Mouse (Mus musculus): ENCODE results near the gene Sox15. TPM values are rescaled to one million over a fixed set of nuclear protein-coding genes. Genes with fewer than 3 reads are reported as not detected.

Gene Sox15
- polyA plus RNA-seq (2012; rRNA removed): 0.12 and 0.38 TPM in 2 replicates

GRCm38 (mm10) chr11:69655264-69656064 lies at the start of gene Sox15:
Gene Sox15 (plus strand): TSS chr11:69655314.

DNA sequence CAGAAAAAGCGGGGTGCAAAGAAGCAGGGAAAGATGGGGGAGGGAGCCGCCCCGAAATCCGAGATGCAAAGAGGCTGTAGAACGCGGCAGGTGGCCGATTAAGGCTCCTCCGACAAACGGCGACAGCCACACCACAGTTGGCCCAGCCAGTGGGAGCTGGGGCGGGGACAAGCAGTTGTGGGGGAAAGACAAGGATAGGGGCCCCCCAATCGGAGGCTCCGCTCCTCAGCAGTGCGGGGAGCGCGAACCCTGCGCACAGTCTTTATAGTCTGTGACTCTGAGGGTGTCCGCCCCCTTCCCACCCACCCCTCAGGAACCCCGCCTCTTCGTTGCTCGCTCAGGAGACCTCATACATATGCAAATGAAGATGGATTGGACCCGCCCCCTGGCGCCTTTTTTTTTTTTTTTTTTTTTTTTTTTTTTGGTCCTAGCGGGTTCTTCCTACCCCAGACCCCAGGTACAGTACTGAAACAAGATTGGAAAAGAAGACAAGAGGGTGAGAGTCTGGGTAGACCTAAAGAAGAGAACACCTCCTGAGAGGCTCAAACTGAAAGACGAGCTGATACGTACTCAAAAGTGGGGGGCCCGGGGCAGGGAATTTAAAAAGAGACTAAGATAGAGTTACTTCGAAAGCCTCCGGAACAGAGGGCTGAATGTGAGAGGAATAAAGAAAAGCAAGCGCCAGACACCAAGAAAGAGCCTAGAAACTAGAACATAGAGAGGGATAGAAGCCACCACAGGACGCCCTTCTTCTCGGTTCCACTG lies 49.2 kb upstream of the Sox15 start, which contains the start of gene Atp1b2:
Atp1b2 (minus strand) TSS at position 217 of the 765 bp plus-strand sequence.

DNA sequence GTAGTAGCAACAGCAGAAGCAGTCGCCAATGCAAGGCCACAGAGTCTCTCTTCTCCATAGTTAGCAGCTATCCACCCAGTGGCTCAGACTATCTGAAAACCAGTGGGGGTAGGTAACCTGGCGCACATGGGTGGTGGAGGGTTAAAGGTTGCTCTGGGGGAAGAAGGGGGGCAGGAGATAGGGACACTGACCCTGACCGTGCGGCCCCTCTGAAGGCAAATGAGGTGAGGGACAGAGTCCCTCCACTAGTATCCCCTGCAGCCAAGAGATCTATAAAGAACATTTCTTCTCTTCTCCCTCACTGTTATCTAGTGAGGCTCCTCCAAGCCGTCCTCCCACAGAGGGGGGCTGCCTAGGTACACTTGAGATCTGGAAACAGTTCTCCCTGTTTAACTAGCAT lies 37.3 kb upstream of the Sox15 start, which contains the start of gene Shbg:
Shbg (minus strand) TSS at position 101 of the 400 bp plus-strand sequence.

GRCm38 (mm10) chr11:69621571-69622268 lies 33.4 kb upstream of the Sox15 start, which contains the start of gene Sat2:
Gene Sat2 (plus strand): TSS chr11:69622024.

DNA sequence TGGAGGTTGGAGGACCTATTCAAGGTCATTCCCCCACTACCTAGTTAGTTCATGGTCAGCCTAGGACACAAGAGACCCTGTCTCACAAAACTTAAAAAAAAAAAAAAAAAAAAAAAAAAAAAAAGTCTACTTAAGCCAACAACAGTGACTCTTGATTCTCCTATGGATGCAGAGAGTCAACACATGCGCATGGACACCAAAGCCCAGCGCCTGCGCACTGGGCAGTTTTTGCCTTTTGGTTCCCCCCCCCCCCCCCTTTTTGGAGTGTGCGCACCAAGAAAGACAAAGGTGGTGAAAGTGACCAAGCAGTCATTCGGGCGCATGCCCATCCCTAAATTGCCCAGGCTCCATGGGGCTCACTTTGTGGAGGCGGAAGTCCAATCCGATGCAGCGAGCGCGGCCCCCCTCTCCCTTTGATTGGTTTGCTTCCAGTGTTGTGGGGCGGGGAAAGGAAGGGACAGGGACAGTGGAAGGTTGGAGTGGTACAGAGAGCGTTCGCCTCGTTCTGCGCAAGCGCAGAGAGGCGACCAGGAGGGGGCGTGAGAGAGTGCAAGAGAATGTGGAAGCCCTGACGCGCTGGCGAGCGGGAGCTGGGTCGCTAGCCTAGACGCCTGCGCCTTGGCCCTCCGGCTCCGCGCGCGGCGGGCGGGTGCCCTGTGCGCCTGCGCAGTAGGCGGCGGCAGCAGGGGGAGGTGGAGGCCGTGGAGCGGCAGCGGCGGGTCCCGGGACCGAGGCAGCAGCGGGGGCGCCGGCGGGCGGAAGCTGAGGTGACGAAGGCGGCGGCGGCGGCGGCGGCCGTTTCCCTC lies 22.6 kb upstream of the Sox15 start, which contains the start of gene Fxr2:
Fxr2 (plus strand) TSS at position 707 of the 806 bp plus-strand sequence.

DNA sequence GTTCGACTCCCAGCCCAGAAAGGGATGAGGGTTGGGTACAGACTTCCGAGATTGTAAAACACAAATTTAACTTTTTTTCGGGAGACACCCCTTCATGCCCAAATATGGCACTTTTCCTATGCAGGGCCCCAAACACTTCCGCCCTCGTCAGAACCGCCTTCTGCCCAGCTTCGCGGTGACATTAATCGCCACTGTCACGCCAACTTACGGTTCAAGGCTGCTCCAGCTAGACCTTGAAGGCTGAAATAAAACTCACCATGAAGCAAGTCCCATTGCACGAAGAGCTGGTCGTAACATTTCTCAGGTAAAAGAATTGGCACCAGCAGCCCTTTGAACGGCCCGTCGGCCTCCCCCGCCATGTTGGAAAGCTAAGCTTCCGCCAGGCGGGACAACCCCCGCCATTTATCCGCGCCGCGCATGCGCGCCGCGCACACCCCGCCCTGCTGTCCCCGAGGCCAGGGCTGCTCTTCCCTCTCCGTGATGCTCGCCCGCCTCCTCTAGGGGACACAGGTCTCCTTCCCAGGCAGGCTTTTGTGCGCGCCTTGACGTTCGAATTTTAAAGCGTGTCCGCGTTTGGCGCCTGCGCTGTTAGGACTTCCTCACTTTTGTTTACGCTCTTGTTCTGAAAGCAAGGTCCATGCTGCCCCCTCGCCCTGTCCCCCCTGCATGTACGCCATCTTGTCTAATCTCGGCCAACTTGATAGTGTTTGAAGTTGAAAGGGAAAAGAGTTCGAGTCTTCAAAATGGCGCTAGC lies 7.3 kb downstream of the Sox15 start, which contains the start of gene Mpdu1:
Mpdu1 (minus strand) TSS at position 430 of the 754 bp plus-strand sequence.

DNA sequence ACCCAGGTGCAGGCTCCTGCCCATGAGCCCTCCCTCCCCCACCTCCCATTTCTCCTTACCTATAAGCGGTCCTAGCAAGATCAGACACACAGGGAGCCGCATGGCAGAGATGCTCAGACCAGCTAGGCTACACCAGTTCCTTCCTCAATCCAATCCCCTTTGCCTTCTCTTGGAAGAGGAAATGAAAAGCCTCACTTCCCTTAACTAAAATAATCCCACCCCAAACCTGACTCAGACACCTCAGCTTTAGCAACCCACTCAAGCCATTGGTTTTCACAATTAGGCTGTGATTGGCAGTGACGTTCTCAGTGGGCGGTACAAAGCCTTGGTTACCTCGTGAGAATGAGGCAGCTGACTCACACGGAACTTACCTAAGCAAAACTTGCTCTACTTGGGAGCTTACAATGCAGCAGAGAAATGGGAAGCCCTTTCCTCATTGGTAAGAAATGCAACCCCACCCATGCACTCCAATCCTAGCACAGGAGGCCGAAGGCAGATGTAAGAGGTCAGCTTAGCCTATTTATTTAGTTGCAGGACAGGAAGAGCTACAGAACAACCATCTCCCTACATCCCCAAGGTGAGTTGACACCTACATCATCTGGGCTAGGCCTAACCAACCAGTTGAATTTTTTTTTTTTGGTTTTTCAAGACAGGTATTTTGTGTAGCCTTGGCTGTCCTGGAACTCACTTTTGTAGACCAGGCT lies 11.0 kb downstream of the Sox15 start, which contains the start of gene Cd68:
Cd68 (minus strand) TSS at position 193 of the 704 bp plus-strand sequence.

DNA sequence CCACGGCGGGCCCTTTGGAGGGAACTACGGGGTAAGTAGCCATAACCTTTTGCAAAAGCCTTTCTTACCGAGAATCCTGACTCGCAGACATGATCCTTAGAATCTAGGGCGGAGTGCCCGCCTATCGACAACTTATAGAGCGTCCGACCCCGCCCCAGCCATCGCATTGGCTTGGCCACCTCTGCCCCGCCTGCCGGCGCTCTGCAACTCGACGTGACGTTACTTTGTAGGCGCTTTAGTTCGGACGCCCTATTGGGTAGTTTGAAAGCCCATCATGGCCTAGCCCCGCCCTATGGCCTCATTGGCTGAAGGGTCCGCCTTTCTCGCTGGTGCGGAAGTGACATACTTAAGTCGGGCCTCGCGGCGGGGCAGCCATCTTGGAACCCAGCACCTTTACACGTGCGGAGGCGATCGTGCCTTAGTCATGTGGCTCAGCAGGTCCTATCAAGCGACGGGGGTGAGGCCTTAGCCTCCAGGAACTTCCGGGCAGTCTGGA lies 17.1 kb downstream of the Sox15 start, which contains the start of gene Eif4a1:
Eif4a1 (minus strand) TSS at position 213 of the 496 bp plus-strand sequence.

DNA sequence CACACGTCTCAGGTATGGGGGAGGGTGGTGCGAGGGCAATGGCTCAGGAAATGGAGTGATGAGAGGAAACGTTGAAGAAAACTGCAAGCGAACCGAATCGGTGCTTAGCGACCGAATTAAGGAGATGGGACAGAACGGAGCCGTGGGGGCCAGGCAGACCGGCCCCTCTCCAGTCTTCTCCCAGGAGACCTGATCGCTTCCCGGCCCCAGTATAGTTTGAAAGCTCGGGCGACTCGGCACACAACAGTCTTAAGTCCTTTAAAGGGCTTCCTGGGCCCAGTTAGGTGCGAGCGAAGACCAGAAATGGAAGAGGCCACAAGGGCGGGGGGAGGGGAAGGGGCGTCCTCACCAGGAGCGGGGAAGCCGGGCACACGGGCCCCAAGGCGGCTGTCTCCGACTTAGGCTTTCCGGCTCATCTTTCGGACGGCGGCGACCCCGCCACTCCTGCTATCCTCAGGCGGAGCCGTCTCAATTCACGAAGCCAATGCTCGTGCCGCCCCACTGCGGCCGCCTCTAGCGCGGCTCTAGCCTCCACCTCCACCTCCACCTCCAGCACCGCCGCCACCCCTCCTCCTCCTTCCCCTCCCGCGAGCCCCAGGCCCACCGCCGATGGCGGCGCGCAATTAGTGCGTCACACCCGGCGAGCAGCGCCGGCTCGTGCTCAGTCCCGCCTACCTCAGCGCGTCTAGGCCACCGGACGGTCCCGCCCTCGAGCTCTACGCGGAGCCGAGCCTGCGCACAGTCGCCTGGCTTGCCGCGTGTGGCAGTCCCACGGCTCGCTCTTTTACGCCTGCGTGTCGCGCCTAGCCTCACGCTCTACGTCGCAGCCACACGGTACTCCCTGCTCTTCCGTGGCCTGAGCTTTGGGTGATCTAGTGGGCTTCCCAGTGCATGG lies 26.4 kb downstream of the Sox15 start, which contains the start of gene Senp3:
Senp3 (minus strand) TSS at position 771 of the 895 bp plus-strand sequence.

GRCm38 (mm10) chr11:69685526-69686148 lies 30.5 kb downstream of the Sox15 start, which contains the start of gene Tnfsf13:
Gene Tnfsf13 (minus strand): TSS chr11:69685784.

GRCm38 (mm10) chr11:69695361-69696181 lies 40.5 kb downstream of the Sox15 start, which contains the start of the genes Tnfsf12 and Tnfsfm13:
Gene Tnfsf12 (minus strand): TSS chr11:69695849.
Gene Tnfsfm13 (minus strand): TSS chr11:69696098.

Other genes starting within 250 kb of the Sox15 start
- 20.4 and 25.1 TPM in 2 replicates for gene Kdm6b, start 241.6 kb upstream of the Sox15 start, polyA plus RNA-seq (2012; rRNA removed)
- gene Dnah2, start 106.2 kb upstream of the Sox15 start, polyA plus RNA-seq (2012; rRNA removed): 4.1 and 5.0 TPM in 2 replicates
- gene Efnb3, start 95.1 kb upstream of the Sox15 start, polyA plus RNA-seq (2012; rRNA removed): 144 and 154 TPM in 2 replicates
- 19.6 and 22.7 TPM in 2 replicates for gene Wrap53, start 75.1 kb upstream of the Sox15 start, polyA plus RNA-seq (2012; rRNA removed)
- gene Trp53, start 75.0 kb upstream of the Sox15 start, polyA plus RNA-seq (2012; rRNA removed): 118 TPM in 2 replicates
- 47.1 and 54.8 TPM in 2 replicates for gene Atp1b2, start 49.4 kb upstream of the Sox15 start, polyA plus RNA-seq (2012; rRNA removed)
- gene Shbg, start 37.4 kb upstream of the Sox15 start, polyA plus RNA-seq (2012; rRNA removed): not detected in 2 replicates
- gene Sat2, start 33.3 kb upstream of the Sox15 start, polyA plus RNA-seq (2012; rRNA removed): 18.7 and 19.4 TPM in 2 replicates
- 144 and 164 TPM in 2 replicates for gene Fxr2, start 22.3 kb upstream of the Sox15 start, polyA plus RNA-seq (2012; rRNA removed)
- 132 and 137 TPM in 2 replicates for gene Mpdu1, start 7.3 kb downstream of the Sox15 start, polyA plus RNA-seq (2012; rRNA removed)
- 9.8 and 10.6 TPM in 2 replicates for gene Cd68, start 10.8 kb downstream of the Sox15 start, polyA plus RNA-seq (2012; rRNA removed)
- gene Eif4a1, start 17.1 kb downstream of the Sox15 start, polyA plus RNA-seq (2012; rRNA removed): 922 and 1,086 TPM in 2 replicates
- gene Senp3, start 26.8 kb downstream of the Sox15 start, polyA plus RNA-seq (2012; rRNA removed): 152 and 154 TPM in 2 replicates
- gene Tnfsf13, start 30.5 kb downstream of the Sox15 start, polyA plus RNA-seq (2012; rRNA removed): 0.74 and 1.5 TPM in 2 replicates
- gene Tnfsf12, start 40.5 kb downstream of the Sox15 start, polyA plus RNA-seq (2012; rRNA removed): 4.1 and 8.2 TPM in 2 replicates
- 1.3 and 2.6 TPM in 2 replicates for gene Tnfsfm13, start 40.8 kb downstream of the Sox15 start, polyA plus RNA-seq (2012; rRNA removed)
- 59.4 and 63.8 TPM in 2 replicates for gene Polr2a, start 103.3 kb downstream of the Sox15 start, polyA plus RNA-seq (2012; rRNA removed)
- 0.84 and 1.1 TPM in 2 replicates for gene Slc35g3, start 106.7 kb downstream of the Sox15 start, polyA plus RNA-seq (2012; rRNA removed)
- 9.7 and 10.8 TPM in 2 replicates for gene Zbtb4, start 110.6 kb downstream of the Sox15 start, polyA plus RNA-seq (2012; rRNA removed)
- 2.9 and 12.3 TPM in 2 replicates for gene Chrnb1, start 140.6 kb downstream of the Sox15 start, polyA plus RNA-seq (2012; rRNA removed)
- gene Fgf11, start 146.5 kb downstream of the Sox15 start, polyA plus RNA-seq (2012; rRNA removed): 20.0 and 20.9 TPM in 2 replicates
- 0.17 and 0.46 TPM in 2 replicates for gene Tmem102, start 150.3 kb downstream of the Sox15 start, polyA plus RNA-seq (2012; rRNA removed)
- not detected in 2 replicates for gene Gm39566, start 160.0 kb downstream of the Sox15 start, polyA plus RNA-seq (2012; rRNA removed)
- not detected in 2 replicates for gene Spem2, start 163.2 kb downstream of the Sox15 start, polyA plus RNA-seq (2012; rRNA removed)
- 1.5 and 2.1 TPM in 2 replicates for gene Spem1, start 166.9 kb downstream of the Sox15 start, polyA plus RNA-seq (2012; rRNA removed)
- gene Nlgn2, start 182.5 kb downstream of the Sox15 start, polyA plus RNA-seq (2012; rRNA removed): 125 and 136 TPM in 2 replicates
- 203 and 228 TPM in 2 replicates for gene Tmem256, start 183.2 kb downstream of the Sox15 start, polyA plus RNA-seq (2012; rRNA removed)
- 98.8 and 111 TPM in 2 replicates for gene Plscr3, start 191.1 kb downstream of the Sox15 start, polyA plus RNA-seq (2012; rRNA removed)
- 0.05 and 0.81 TPM in 2 replicates for gene Tnk1, start 203.4 kb downstream of the Sox15 start, polyA plus RNA-seq (2012; rRNA removed)
- gene Tmem95, start 222.7 kb downstream of the Sox15 start, polyA plus RNA-seq (2012; rRNA removed): not detected in 2 replicates
- 1.7 and 2.3 TPM in 2 replicates for gene Kctd11, start 226.1 kb downstream of the Sox15 start, polyA plus RNA-seq (2012; rRNA removed)
- 0.90 and 1.4 TPM in 2 replicates for gene Acap1, start 240.2 kb downstream of the Sox15 start, polyA plus RNA-seq (2012; rRNA removed)
- 11.9 and 13.9 TPM in 2 replicates for gene 2810408A11Rik, start 245.7 kb downstream of the Sox15 start, polyA plus RNA-seq (2012; rRNA removed)
- gene Neurl4, start 245.8 kb downstream of the Sox15 start, polyA plus RNA-seq (2012; rRNA removed): 113 and 134 TPM in 2 replicates